Mouse (Mus musculus) lung, adult 2 months (tissue): Measurements from ENCODE around the gene Mpp6.

Experiments used
- CTCF ChIP-seq: fragments of 200-500 bp; IDR thresholded peaks from 2 replicates; pipeline ENCODE4 v1.5.1; 2011; ENCODE audit warnings: mild to moderate bottlenecking, low read length, control low read depth; ENCODE audit not compliant: insufficient read depth
- POLR2A ChIP-seq: fragments of 200-500 bp; IDR thresholded peaks from 2 replicates; pipeline ENCODE4 v1.6.1; 2011; ENCODE audit warnings: low read depth, mild to moderate bottlenecking, control low read depth, low read length, borderline replicate concordance; ENCODE audit errors: extremely low read depth

- TF ChIP-seq POLR2A (no peak), CTCF (no peak)
These were observed 70.1 kb downstream of the Mpp6 start for GRCm38 (mm10) chr6:50180189-50180588.
